Mouse (Mus musculus) layer of hippocampus, adult 18-20 months (tissue): Measurements from ENCODE around the gene Smarcd1. TPM values are rescaled to one million over a fixed set of nuclear protein-coding genes. Genes with fewer than 3 reads are reported as not detected.
A peak's percentile ranks its signal among the peaks of the same experiment; 100 is the strongest.

Experiments used
- DNase-seq, 2 experiments: peaks; one replicate each; pipeline ENCODE4 v3.0.0; 2022; ENCODE audit warnings: low spot score in 2 of 2
- long read RNA-seq: library from polyadenylated mRNA; stranded (forward); transcript quantifications from one replicate; pipeline ENCODE4 v2.0.0, GENCODE M21; 2021
- total RNA-seq, 2 experiments: library from RNA; stranded (reverse); gene quantifications; 2 replicates each; pipeline ENCODE4 v1.2.3; 2021

The Smarcd1 gene
- 100 to 1,000 TPM; 108 to 109 TPM for total RNA-seq
- long read RNA-seq, transcript Smarcd1-201 (13 exons, 3,307 nt): major isoform, 116 of 148 reads
- long read RNA-seq, partial matches to known transcripts: 29 of 148 reads
- long read RNA-seq, other reads (novel, unspliced or antisense): 3 of 148 reads

DNA sequence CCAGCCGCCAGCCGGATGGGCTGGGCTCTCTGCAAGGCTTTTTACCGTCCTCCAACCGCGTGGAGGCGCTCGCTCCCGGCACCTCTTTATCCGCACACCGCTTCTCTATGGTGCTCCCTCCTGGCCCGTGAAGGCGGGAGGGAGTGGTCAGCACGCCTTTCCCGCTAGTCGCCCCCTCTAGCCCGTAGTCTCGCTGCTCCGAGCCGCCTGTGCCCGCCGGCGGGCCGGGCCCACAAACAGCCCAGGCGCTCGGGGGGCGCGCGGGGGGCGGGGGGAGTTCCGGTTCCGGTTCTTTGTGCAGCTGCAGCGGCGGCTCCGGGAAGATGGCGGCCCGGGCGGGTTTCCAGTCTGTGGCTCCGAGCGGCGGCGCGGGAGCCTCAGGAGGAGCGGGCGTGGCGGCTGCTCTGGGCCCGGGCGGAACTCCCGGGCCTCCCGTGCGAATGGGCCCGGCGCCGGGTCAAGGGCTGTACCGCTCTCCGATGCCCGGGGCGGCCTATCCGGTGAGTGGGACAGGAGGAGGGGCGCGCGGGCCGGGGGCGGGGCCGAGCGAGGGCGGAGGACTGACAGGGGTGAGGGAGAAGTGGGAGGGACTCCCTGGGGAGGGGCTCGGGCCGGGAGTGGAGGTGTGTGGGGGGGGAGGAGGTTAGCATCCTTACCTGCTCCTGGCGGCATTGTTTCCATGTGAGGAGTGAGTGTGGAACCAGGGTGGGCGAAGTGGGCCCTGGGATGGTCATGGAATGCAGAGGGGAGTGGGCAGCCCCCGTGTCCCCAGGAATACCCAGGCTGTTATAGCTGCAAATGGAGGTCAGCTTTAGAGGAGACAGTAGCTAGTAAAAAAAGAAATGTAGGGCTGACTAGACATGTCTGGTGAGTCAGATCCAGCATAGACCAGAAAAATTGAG lies at the start of gene Smarcd1:
Gene Smarcd1, plus strand, starts transcription at position 131 of the 902 bp plus-strand sequence.
- peak; percentile 93 to 97 for DNase-seq

DNA sequence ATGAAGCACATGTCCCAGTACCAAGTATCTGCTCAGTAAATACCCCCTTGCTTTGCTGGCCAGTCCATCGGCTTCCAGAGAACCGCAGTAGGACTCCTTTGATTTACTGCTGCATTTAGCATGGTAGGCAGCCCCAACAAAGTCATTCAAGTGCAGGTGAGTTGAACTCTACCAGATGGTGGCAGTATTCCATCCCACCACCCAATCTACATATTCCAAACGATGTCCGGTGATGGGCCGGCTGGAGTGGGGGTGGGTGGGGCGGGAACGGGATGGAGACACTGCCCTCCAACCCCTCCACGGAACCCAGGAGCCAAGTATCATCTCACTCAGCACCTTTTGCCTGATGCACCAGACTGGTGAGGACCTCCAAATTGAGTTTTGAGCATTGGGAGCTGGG lies 48.6 kb upstream of the Smarcd1 start:
- no peak for DNase-seq

DNA sequence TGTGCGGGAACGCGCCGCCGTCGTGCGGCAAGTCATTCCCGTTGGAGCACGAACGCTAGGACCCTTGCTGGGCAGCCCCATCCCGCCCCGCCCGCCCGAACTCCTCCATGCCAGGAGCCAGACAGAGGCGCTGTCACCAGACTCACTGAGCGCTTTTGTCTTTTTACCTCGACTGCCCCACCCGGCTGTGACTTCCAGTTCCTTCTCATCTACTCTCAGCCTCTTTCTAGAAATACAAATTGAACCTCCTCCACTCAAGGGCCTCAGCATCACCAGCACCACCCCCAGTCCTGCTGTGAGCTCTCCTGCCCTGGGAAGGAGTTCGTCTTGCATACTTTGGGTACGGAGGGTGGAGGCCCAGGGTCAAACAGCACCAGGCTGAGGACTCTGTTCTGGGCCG lies 48.1 kb upstream of the Smarcd1 start:
- no peak for DNase-seq

DNA sequence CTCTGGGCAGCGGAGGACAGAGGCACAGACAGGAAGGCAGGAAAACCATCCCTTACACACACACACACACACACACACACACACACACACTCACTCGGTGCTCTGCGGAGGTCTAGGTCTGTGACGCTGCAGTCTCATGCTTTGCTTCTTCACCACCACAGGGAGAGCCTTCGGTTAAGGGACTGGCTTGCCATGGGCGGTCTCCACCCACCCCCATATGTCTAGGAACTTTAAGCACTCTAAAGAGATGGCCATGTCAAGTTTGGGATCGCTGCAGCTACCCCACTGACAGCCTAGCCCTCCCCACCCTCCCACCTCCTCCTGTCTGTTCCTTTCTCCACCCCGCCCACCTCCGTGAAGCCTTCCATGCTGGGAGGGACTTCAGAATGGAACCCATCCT lies 46.0 kb upstream of the Smarcd1 start:
- DNase-seq: no peak

DNA sequence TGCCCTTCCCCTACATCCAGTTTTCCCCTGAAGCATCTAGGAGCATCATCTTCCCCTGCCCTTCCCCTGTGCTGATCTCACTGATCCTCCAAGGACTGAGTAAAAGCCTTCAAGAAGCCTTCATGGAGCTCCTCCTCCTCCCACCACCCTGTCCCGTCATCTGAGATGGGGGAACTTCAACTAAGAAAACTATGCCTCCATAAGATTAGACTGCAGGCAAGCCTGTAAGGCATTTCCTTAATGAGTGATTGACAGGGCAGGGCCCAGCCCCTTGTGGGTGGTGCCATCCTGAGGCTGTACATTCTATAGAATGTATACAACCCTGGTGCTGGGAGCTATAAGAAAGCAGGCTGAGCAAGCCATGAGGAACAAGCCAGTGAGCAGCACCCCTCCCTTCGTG lies 43.5 kb upstream of the Smarcd1 start:
- no peak for DNase-seq

DNA sequence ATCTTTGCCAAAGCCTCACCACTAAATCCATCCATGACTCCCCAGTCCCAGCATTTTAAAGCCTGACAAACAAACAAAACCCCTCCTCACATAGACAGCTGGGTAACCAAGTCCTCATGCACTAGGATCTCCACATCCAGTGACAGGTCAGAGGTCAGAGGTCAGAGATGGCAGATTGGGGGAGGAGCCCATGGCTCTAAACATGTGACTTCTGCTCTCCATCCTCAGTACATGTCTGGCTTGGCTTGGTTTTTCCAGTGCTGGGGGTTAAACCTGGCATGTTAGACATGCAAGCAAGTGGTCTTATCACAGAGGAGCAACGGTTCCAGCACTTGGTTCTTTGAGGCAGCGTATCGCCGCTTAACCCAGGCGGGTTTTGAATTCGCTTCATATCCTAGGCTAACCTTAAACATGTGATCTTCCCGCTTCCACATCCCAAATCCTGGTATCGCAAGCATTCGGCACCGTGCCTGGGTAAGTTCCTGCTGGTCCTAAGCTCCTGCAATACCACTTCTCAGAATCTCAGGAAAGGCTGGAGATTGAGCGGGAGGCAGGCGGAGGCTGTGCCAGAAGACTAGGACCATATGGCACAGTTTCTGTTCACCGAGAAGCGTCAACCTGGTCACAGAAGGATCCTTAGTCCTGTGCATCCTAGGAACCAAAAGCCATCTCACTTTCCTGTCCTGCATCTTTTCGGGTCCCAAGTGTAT lies 40.7 kb upstream of the Smarcd1 start:
- DNase-seq: no peak

DNA sequence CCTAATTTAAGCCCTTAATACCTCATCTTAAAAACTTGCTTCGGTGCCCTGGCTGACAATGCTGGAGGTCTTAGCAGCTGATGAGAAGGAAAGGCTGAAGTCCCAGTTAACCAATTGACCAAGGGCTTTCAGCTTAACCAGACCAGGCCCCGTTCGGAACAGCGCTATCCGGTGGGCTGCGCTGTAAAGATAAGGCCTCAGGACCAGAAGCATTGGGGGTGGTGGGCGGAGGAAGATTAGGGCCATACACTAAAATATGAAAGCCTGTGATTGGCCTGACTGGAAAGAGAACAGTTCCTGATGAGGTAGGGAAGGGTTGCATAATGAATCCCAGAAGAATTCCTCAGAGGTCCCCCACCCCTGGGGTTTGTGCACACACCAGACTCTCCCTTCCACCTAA lies 39.6 kb upstream of the Smarcd1 start:
- no peak for DNase-seq

DNA sequence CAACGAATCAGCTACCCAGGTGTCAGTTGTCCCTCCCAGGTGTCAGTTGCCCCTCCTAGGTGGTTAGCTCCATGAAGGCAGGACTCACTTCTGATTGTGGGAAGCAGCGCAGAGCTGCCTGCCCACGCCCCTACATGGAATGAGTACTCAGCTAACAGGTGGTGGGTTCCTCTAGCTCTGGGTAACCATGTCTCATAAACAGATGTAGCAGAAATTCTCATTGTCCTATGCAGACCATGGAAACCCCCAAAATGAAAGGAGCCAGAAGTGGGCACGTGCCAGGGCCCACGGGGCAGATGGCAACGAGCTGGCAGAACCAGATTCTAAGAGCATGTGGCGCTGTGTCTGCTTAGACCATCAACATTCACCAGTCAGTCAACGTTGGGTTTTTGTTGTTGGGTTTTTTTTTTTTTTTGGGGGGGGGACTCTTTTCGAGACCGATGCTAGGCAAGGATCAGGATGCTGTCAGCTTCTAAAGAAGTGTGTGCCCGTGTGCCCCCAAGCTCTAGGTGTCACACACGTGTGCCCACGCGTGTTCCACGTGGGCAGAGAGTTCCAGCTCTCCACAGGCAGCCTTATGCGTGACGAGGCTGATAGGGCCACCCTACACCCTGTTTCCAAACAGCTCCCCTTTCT lies 37.8 kb upstream of the Smarcd1 start:
- DNase-seq: peak; percentile 58 to 69

DNA sequence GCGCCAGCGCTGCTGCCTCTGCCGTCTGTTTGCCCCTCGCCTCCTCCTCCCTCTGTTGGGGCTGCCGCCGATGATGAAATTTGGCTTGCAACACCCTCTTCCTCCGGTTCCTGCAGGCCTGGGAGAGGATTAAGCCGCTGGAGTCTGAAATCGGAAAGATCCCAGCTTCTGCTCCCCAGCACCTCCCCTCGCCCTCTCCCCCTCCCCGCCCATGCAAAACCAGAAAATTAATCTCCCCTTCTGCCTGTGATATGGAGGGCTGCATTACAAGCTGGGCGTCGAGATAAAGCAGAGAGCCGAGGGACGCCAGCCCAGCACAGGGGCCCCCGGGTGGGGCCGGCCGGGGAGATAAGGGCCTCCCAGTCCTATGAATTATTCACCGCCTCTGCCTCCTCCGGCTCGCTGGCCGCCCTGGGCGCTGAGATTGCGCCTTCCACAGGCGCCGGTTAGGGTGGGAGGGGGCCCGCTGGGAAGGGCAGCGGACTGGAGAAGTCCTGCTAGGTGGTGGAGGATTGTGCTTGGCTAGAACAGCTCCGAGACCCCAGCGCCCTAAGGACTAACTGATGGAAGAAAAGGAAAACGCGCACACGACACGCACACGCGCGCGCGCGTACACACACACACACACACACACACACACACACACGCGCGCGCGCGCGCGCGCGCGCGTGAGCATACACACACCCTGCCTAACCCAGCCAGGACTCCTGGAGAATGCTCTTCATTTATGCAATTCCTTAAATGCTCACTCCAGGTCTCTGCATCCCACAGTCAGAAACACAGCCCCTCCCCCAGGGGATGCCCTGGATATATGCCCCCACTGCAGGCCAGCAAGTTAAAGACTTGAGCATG lies 37.1 kb upstream of the Smarcd1 start:
- peak; percentile 73 to 81 for DNase-seq

DNA sequence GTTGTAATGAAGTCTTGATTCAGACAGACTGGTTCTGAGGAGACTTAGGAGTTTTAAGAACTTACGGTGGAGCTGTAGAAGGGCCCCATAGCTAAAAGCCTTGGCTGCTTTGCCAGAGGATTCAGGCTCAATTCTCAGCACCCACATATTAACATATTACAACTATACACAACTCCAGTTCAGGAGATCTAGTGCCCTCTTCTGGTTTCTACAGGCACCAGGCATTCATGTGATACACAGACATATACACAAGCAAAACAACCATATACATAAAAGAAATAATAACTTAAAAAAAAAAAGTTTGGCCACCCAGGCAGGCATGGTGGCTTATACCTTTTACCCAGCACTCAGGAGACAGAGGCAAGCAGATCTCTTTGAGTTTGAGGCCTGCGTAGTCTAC lies 34.4 kb upstream of the Smarcd1 start:
- no peak for DNase-seq

DNA sequence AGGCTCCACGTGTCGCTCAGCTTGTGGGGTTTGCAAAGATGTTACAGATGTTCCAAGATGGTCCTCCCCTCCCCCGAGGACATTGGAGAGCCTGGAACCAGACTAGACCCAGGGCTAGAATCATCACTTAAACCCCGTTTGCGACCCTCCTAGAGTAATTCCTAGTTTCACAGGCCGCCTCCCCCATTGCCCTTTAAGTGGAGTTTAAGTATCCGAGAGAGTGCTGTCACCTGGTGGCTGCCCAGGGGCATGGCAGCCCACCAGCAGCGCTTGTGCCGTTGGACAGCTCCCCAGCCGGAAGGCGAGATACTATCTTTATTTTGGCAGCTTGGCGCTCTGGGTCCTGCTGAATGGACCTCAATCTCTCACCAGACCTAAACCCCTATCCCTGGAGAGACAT lies 33.0 kb upstream of the Smarcd1 start:
- peak; percentile 61 to 85 for DNase-seq

DNA sequence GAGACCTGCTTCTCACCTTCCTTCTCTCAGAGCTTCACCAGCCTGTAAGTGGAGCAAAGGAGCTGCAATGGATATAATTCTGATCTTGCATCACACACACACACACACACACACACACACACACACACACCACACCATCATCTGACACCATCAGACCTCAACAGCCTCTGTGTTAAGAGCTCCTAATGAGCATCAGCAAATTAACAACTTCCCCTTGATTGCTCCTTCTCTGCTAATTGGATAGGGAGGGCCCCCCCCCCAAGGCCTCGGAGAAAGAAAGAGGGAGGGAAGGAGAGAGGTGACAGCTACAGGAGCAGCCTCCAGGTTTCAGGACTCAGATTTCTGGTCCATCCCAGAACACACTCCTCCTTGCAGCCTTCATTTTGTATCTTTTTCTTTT lies 32.5 kb upstream of the Smarcd1 start:
- no peak for DNase-seq

DNA sequence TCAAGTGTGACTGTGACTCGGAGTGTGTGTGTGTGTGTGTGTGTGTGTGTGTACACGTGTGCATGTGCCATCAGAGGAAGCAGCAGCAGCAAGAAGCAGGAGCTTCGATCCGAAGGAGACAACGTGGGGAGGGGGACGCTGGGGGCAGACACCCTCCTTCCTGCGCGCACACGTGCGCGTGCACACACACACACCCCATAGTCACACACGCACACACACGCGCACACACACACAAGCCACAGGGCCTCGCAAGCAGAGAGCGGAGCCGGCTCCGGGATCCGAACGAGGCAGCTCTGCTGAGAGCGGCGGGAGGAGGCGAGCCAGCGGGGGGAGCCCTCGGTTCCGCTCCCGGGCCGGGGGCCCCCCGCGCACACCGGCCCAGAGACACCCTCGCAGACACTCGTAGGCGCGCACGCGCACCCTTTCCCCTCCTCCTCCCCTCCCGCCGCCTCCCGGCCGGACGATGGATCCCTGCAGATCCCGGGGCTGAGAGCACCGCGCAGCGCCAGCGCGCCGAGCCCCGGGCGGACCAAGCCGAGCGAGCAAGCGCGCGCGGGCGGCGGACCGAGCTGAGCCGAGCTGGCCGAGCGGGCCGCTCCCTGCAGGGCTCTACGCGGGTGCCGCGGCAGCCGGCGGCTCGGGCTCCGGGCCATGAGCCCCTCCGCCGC lies 31.6 kb upstream of the Smarcd1 start, which contains the start of gene Asic1:
Gene Asic1, plus strand, starts transcription at position 215 of the 668 bp plus-strand sequence.
- DNase-seq: peak; percentile 61 to 73

DNA sequence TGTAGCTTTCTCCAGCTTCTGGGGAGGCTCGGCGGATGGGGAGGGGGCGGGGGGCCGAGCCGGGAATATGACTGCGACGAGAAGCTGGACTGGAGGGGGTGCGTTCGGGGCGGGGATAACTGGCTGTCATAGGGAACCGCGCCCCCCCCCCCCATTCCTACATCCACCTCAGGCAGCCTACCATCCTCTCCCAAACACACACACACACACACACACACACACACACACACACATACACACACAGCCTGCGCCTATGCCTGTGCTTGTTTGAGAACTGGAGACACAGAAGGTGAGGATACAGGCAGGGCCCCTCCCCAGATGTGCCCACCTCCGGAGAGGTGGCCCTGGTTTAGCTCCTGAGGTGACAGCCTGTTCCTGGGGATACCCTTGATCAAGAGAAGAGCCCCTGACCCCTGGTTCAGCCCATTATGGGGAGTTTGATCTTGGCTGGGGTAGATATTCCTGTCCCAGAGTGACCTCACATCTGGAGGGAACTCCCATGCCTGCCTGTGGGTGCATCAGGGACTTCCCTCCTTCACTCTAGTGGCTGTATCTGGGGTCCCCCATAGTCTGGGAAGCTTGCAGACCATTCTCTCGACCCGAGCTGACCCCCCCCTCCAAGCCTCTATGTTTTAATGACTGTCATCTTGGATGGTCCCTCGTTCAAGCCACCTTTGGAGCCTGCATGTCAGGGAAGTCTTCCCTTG lies 30.8 kb upstream of the Smarcd1 start:
- DNase-seq: no peak

DNA sequence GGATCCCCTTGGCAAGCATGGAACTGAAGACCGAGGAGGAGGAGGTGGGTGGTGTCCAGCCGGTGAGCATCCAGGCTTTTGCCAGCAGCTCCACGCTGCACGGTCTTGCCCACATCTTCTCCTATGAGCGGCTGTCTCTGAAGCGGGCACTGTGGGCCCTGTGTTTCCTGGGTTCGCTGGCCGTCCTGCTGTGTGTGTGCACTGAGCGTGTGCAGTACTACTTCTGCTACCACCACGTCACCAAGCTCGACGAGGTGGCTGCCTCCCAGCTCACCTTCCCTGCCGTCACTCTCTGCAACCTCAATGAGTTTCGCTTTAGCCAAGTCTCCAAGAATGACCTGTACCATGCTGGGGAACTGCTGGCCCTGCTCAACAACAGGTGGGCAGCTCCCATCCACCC lies 30.1 kb upstream of the Smarcd1 start:
- no peak for DNase-seq

DNA sequence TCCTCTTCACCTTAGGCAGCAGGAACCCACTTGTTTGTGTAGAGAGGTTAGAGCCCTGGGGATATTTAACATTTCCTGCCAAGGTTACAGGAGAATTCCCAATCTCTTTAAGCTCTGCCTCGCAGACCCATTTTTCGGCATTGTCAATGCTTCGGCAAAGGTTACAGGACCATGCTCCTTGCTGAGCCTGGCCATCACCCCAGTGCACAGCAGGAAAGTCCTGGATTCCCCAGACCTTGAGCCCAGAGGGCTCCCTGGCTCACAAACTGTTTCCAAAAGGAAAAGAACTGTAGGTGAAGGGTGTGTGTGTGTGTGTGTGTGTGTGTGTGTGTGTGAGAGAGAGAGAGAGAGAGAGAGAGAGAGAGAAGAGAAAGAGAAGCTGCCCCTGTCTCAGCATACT lies 27.1 kb upstream of the Smarcd1 start:
- DNase-seq: no peak

DNA sequence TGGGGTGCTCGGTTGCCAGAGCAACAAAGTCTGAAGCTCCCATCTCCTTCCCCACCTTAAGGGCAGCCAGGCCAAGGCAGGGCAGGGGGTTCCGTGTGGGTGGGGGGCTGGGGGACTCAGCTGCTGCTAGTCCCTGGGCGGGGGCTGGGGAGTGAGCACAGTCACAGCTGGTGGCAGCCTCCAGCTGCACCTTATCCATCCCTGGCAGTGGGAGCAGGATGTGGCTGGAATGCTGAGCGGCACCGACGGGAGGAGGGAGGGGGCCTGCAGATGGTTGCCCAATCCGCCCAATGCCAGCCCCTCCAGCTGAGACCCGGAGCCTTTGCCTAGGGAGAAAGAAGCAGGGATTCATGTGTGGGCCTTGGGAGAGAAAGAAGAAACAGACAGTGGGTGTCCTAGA lies 24.8 kb upstream of the Smarcd1 start:
- DNase-seq: no peak

DNA sequence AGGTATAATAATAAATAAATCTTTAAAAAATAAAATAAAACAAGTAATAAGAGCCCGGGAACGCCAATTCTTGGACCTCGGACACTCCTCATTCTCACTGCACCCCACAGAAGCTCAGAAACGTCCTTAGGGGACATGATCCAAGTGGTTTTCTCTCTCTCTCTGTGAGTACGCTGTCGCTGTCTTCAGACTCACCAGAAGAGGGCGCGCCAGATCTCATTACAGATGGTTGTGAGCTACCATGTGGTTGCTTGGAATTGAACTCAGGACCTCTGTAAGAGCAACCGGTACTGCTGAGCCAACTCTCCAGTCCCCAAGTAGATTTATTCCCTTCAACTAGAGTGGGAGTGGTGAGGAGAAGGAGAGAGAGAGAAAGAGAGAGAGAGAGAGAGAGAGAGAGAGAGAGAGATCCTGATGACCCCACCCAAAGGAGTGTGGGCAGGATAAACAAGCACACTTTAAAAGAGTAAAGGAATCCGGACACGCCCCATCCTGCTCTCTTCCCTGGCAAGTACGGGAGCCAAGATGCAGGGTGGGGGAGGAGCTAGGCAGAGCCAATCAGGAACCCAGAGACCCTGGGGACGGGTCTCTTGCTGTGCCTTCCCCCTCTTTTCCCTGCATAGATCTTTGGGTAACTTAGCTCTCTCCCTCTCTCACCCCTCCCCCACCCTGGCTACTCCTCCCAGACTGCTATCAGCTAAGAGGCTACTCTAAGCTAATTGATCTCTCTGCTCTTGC lies 23.7 kb upstream of the Smarcd1 start:
- DNase-seq: no peak

DNA sequence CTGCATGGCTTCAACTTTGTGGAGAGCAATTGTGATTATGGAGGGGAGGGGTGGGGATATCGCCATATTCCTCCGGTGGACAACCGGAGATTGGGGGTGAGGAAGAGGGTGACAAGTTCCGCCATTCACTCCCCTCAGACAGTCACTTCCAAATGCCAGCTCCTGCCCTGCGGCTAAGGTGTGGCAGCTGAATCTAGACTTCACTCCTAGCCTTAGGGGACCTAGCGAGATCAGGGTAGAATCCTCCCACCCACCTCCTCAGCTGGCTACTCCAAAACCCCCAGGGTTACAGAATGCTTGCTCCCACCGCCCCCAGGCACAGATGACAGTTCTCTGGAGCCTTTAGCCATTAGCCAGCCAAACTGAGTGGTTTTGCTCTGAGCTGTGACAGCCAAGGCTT lies 22.9 kb upstream of the Smarcd1 start:
- no peak for DNase-seq
